Mouse (Mus musculus) thymus, postnatal 14 days (tissue): ENCODE data around the gene Tex35.
A peak's percentile ranks its signal among the peaks of the same experiment; 100 is the strongest.

ENCODE experiments used
- DNase-seq: peaks from one replicate; pipeline ENCODE4 v3.0.0; 2021

The Tex35 gene

GRCm38 (mm10) chr1:157081076-157081804 lies 27.2 kb downstream of the Tex35 start:
- DNase-seq, result peak; percentile 57

- DNase-seq, result no peak
Measured at GRCm38 (mm10) chr1:157080071-157080470, 28.4 kb downstream of the Tex35 start.

DNA sequence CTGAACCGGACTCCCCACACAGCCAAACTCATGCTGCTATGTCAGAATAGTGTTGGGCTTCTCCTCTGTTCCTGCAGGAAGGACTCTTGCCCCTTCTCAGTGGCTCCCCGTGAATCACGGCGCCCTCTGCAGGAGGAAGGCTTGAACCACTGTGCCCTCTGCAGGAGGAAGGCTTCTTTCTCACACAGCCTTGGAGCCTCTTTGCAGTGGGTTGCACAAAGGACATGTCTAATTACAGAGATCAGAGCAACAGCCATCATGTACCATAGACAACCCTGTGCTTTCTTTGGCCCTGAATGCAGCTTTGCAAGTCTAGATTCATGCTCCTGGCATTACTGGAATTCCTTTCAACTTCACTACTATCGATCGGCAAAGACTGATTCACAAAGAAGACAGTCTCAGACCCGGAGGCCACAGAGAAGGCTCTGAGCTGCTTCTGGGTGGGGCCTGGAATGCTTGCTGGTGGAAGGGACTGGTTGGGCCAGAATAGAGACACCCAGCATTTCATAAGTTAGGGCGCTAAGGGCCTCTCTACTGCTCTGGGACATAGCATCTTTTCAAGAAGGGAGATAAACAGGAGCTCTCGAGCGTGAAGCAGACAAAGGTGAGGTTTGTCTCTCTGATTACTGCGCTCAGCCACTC lies 29.0 kb downstream of the Tex35 start:
- peak; percentile 61 for DNase-seq

DNA sequence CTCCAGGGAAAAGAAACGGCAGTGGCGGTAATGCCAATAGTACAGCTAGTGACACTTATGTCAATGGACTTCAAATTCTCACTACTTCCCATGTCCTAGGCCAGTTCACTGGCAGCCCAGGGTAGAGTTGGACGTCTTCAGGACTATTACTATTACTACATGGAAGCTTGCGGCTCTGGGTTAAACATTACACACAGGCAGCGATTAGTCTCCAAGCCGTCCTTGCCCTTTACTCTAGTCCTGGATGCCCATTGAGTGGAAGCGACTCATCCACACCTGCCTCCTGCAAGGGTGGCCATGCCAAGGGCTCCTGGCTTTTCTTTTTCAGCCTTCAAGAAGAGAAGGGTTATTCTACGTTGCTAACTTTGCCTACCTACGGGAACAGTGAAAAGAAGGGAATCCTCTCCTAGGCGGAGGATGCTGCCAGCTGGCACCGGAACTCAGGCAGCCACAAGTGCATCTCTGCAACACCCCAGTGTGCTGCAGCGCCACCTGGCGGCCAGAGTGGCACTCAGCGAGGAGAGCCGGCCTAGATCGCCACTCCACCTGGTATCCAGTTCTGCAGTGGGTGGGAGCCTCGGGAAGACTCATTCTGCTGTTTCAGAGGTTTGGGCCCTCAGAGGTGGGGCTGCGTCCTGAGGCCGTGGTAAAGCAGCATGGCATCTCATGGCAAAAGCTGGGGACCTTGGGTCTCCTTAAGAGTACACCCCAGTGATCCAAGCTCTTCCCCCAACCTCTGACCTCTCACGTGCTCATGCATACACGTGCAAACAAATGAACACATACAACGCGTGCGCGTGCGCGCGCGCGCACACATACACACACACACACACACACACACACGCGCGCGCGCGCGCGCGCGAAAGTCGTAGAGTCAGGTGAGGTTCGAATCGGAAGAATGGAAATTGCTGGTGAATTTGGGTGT lies 31.4 kb downstream of the Tex35 start:
- DNase-seq, result peak; percentile 94

DNA sequence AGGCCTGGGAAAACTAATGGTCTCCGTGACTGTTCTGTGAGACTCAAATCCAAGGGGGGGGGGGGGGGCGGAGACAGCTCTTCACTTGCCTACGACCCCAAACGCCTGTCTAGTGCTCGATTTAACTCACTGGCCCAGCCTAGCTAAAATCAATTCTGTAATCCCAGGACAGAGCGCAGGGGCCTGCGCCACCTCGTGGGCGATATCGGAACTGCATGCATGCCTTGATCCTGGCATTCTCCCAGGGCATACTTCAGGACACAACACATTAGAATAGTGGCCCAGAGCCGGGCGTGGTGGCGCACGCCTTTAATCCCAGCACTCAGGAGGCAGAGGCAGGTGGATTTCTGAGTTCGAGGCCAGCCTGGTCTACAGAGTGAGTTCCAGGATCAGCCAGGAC lies 32.2 kb downstream of the Tex35 start:
- peak; percentile 80 for DNase-seq

GRCm38 (mm10) chr1:157074937-157075336 lies 33.5 kb downstream of the Tex35 start:
- no peak for DNase-seq

DNA sequence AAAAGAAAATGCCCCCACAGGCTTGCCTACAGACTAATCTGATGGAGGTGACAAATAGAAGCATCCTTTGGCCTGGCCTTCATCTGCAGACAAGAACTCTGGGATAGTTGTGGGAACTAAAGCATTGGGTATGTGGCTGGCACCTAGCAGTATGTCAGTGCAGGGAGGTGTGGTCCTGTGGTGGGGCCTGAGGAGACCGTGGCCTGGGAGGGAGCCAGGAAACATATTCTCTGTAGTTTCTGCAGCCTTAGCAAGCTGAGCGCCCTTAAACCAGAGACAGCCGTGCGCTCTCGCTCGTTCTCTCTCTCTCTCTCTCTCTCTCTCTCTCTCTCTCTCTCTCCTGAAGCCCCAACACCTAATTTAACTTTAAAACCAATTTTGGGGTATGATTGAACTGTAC lies 34.1 kb downstream of the Tex35 start:
- DNase-seq, result no peak

DNA sequence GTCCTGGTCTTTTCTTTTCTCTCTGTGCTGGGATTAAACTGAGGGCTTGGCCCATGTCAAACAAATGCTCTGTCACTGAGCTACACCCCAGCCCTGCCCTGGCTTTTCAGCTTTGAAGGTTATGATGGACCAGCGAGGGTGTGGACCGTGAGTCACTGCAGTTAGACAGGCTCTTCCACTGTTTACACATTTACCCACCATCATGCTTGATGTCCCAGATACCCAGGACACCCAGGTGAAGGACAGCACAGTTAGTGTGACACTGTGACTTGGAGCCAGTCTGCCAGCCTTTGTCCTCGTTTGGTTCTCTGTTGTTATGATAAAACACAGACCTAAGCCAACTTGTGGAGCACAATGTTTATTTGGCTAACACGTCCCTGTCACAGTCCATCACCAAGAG lies 34.9 kb downstream of the Tex35 start:
- DNase-seq, result no peak

DNA sequence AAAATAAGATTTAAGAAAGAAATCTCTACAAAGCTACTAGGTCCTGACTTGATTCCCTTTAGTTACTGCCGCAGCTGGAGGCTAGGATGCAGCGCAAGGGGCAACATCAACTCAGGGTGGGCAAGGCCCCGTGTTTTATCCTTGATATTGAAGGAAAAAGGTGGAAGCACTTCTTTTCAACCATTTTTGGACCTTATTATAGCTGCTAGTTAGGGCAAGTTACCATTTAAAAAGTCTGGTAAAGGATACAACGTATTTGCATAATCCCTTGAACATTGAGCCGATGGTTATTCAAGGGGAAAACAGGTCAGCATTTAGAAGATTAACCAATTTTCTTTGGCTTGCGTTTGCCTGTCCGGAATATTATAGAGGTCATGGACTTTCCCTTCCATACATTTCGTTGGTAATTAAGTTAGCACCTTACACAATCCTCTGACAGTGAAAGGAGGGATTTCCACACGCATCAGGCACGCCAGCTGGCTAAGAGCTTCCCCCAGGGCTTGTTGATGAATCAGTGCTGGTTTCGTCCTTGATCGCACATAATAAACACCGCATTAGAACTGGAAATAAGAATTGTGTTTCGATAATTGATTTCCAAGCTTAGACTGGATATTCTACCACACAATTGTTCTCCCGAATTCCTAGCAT lies 39.2 kb downstream of the Tex35 start:
- DNase-seq, result no peak

DNA sequence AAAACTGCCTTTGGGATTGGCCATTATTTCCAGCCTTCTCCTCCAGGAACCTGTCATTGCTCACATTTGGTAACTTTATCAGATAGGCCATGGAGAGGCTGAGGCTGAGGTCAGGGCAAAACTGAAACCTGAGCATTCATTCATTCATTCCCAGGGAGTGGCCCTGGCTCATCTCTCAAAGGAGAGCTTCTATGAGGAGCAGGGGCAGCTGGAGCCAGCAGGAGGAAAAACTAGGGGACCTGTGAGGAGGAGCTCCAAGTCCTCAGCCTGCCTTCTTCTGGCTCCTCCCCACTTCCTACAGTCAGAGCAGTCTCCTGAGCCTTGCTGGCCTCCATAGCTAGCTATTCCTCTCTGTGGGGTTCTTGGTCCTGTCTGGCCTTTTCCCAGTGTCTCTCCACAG lies 40.2 kb downstream of the Tex35 start:
- DNase-seq, result no peak

DNA sequence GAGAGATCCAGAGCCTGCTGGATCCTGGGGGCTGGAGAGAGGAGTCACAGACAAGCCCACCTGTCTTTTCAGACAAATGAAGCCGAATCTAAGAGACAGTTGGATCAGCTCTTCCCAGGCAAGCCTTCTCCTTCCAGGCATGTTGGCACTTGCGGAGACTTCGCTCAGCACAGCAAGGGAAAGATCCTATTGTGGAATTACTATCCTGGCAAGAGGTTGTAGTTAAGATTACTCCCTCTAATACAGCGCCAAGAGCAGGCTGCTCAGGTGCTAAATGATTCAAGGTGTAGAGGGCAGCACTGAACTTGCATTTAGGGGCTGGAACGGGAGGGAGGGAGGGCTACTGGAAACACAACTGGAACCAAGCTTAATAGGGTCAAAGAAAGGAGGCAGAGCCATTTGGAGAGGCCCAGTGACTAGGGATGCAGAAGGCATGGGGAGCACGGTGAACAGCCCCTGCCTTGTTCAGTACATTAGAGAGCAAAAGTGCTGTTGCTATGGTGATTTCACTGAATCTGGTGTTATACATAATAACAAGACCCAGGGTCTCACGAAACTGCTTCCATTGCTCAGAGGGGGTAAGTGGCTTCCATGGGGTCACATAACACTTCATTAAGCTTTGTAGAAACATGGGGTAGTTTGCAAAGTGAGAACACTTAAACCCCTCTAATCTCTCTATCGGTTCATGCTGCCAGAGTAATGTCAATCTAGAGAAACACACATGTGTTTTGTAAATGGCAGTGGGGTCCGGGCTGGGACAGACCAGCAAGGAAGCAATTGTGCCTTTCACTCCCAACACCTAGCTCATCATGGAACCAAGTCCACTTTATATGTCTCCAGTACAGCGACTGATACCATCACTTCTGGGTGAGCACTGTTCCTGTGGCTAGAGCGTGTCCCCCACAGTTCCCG lies 42.4 kb downstream of the Tex35 start:
- DNase-seq, result no peak

- DNase-seq, result no peak
Measured at GRCm38 (mm10) chr1:157063318-157064115, 45.0 kb downstream of the Tex35 start.

DNA sequence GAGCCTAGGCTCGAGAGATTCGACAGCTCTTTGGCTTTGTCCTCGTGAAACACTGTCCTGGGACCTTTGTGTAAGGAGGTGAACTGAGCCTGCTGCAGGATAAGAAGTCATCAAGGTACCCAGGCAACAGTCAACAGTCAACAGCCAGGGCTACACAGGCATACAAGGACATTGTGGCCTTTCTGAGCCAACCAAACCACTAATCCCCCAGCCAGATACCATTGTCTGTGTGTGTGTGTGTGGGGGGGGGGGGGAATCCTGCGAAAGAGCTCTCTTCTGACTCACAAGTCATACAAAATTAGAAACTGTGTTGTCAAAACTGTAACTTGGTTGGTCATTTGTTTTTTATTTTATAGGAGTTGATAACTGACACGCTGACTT lies 46.0 kb downstream of the Tex35 start:
- DNase-seq, result no peak

GRCm38 (mm10) chr1:157061800-157062444 lies 46.6 kb downstream of the Tex35 start:
- no peak for DNase-seq

GRCm38 (mm10) chr1:157061170-157061569 lies 47.3 kb downstream of the Tex35 start:
- no peak for DNase-seq

GRCm38 (mm10) chr1:157060441-157061135 lies 47.9 kb downstream of the Tex35 start:
- no peak for DNase-seq

DNA sequence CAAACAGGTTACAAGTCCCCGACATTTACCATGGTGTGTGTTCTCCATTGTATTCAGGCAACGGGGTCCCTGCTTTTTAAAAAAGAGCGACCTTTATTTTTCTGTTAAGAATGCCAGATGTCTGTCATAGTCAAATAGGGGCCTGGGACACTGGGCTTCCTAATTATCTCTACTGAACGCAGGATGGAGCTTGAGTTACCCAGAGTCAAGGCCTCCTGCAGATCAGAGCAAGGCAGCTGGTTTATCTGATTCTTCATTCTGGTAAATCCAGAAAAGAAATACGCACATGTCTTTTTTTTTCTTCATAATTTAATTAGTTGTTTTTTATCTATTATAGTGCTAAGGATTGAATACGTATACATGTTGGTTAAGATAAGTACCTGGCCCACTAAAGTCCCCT lies 52.6 kb downstream of the Tex35 start:
- no peak for DNase-seq

DNA sequence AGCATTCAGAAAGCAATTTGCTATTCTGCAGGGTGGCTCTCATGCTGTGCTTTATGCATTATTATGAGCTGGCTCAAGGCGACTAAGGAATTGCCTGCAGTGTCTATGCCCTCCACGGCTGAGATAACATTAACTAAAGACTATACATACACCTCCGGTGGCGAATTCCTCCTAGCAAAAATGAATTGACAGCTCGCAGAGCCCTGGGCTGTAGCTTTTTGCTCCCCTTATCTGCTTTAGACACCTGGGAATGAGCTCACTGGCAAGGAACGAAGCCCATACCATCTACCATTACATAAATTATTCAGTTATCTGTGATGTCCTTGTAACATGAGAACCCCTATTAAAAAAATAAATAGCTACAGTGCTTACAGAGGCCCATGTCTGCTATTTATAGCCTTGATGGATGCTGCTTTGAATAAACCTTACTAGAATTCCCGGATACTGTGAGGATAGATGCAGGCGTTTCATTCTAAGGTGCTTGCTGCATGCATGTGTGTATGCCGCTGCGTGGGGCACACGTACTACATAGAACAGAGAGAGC lies 53.1 kb downstream of the Tex35 start:
- no peak for DNase-seq

- DNase-seq, result no peak
Measured at GRCm38 (mm10) chr1:157054659-157055058, 53.8 kb downstream of the Tex35 start.

- DNase-seq, result no peak
Measured at GRCm38 (mm10) chr1:157049886-157050285, 58.6 kb downstream of the Tex35 start.
